Mouse (Mus musculus) MEL (cell line): ENCODE data around the gene C9. TPM values are rescaled to one million over a fixed set of nuclear protein-coding genes. Genes with fewer than 3 reads are reported as not detected.

Experiments used
- DNase-seq: peaks from one replicate; pipeline ENCODE4 v3.0.0; 2011; ENCODE audit warnings: low read depth, low spot score
- H3K27ac ChIP-seq: 2 replicates; pipeline ENCODE4 v1.5.1; 2012; ENCODE audit warnings: low read depth, mild to moderate bottlenecking, control low read depth, low read length, moderate library complexity; ENCODE audit not compliant: control insufficient read depth
- H3K27me3 ChIP-seq, 2 experiments: fragments of 150-350 bp in 1 of 2; sonication (generic) in 1 of 2; 2 replicates each; pipeline ENCODE4 v1.6.1; 2012; ENCODE audit warnings: low read length in 2 of 2, mild to moderate bottlenecking in 2 of 2, improper control_type of control experiment in 1 of 2, moderate library complexity in 1 of 2; ENCODE audit not compliant: insufficient read depth in 2 of 2, control insufficient read depth in 1 of 2
- H3K36me3 ChIP-seq, 2 experiments: 2 replicates each; pipeline ENCODE4 v1.6.1; 2012 to 2014; ENCODE audit warnings: low read length in 2 of 2, improper control_type of control experiment in 1 of 2, inconsistent platforms in 1 of 2, mild to moderate bottlenecking in 1 of 2; ENCODE audit not compliant: insufficient read depth in 2 of 2, control insufficient read depth in 1 of 2
- H3K4me1 ChIP-seq, 2 experiments: fragments of 150-350 bp in 1 of 2; sonication (generic) in 1 of 2; 2 replicates each; pipeline ENCODE4 v1.6.1; 2012; ENCODE audit warnings: low read length in 2 of 2, improper control_type of control experiment in 1 of 2, mild to moderate bottlenecking in 1 of 2; ENCODE audit not compliant: insufficient read depth in 2 of 2, control insufficient read depth in 1 of 2
- H3K4me3 ChIP-seq, 2 experiments: fragments of 150-350 bp in 1 of 2; sonication (generic) in 1 of 2; 2 replicates each; pipeline ENCODE4 v1.5.1; 2012; ENCODE audit warnings: low read depth in 2 of 2, low read length in 2 of 2, mild to moderate bottlenecking in 2 of 2, moderate library complexity in 2 of 2, control low read depth in 1 of 2, improper control_type of control experiment in 1 of 2; ENCODE audit not compliant: control insufficient read depth in 1 of 2, insufficient read depth in 1 of 2
- H3K79me2 ChIP-seq: 2 replicates; pipeline ENCODE4 v1.6.1; 2012; ENCODE audit warnings: mild to moderate bottlenecking, low read length, moderate library complexity; ENCODE audit not compliant: control insufficient read depth, poor library complexity, insufficient read depth
- H3K9ac ChIP-seq: 2 replicates; pipeline ENCODE4 v1.6.1; 2012; ENCODE audit warnings: low read depth, mild to moderate bottlenecking, control low read depth, low read length, moderate library complexity; ENCODE audit not compliant: control insufficient read depth, poor library complexity, severe bottlenecking
- H3K9me3 ChIP-seq: fragments of 150-350 bp; sonication (generic); replicated peaks from 2 replicates; pipeline ENCODE4 v1.6.1; 2012; ENCODE audit warnings: mild to moderate bottlenecking, low read length, improper control_type of control experiment, moderate library complexity; ENCODE audit not compliant: insufficient read depth
- BHLHE40 ChIP-seq: IDR thresholded peaks from 2 replicates; pipeline ENCODE4 v1.6.1; 2012; ENCODE audit warnings: low read depth, mild to moderate bottlenecking, inconsistent platforms, low read length, improper control_type of control experiment, borderline replicate concordance
- CHD1 ChIP-seq: IDR thresholded peaks from 2 replicates; pipeline ENCODE4 v1.6.1; 2012; ENCODE audit warnings: low read depth, mild to moderate bottlenecking, inconsistent platforms, low read length, improper control_type of control experiment
- CHD2 ChIP-seq: IDR thresholded peaks from 2 replicates; pipeline ENCODE4 v1.6.1; 2011; ENCODE audit warnings: low read length, improper control_type of control experiment
- E2F4 ChIP-seq: IDR thresholded peaks from 2 replicates; pipeline ENCODE4 v1.6.1; 2011; ENCODE audit warnings: low read depth, low read length, improper control_type of control experiment, borderline replicate concordance
- ELF1 ChIP-seq: IDR thresholded peaks from 2 replicates; pipeline ENCODE4 v1.6.1; 2014; ENCODE audit warnings: low read depth, mild to moderate bottlenecking, inconsistent platforms, low read length, improper control_type of control experiment, moderate library complexity
- EP300 ChIP-seq, 2 experiments: IDR thresholded peaks; 2 replicates each; pipeline ENCODE4 v1.6.1; 2011; ENCODE audit warnings: improper control_type of control experiment in 2 of 2, low read length in 2 of 2, low read depth in 1 of 2, mild to moderate bottlenecking in 1 of 2
- HCFC1 ChIP-seq: IDR thresholded peaks from 2 replicates; pipeline ENCODE4 v1.6.1; 2012; ENCODE audit warnings: low read depth, mild to moderate bottlenecking, inconsistent platforms, low read length, improper control_type of control experiment, moderate library complexity
- JUND ChIP-seq: IDR thresholded peaks from 2 replicates; pipeline ENCODE4 v1.6.1; 2011; ENCODE audit warnings: low read depth, mild to moderate bottlenecking, improper control_type of control experiment, low read length
- MAFK ChIP-seq: IDR thresholded peaks from 2 replicates; pipeline ENCODE4 v1.6.1; 2011; ENCODE audit warnings: low read depth, mild to moderate bottlenecking, low read length, improper control_type of control experiment, borderline replicate concordance
- MAX ChIP-seq: IDR thresholded peaks from 2 replicates; pipeline ENCODE4 v1.6.1; 2011; ENCODE audit warnings: low read length, improper control_type of control experiment
- MAZ ChIP-seq: IDR thresholded peaks from 2 replicates; pipeline ENCODE4 v1.6.1; 2012; ENCODE audit warnings: low read depth, mild to moderate bottlenecking, inconsistent platforms, low read length, improper control_type of control experiment
- MEF2A ChIP-seq: IDR thresholded peaks from 2 replicates; pipeline ENCODE4 v1.6.1; 2014; ENCODE audit warnings: low read depth, mild to moderate bottlenecking, inconsistent platforms, low read length, improper control_type of control experiment; ENCODE audit not compliant: poor library complexity, insufficient replicate concordance, severe bottlenecking; ENCODE audit errors: extremely low read depth
- MXI1 ChIP-seq: IDR thresholded peaks from 2 replicates; pipeline ENCODE4 v1.6.1; 2011; ENCODE audit warnings: mild to moderate bottlenecking, low read depth, low read length, improper control_type of control experiment
- MYB ChIP-seq: IDR thresholded peaks from 2 replicates; pipeline ENCODE4 v1.6.1; 2011; ENCODE audit warnings: mild to moderate bottlenecking, low read depth, low read length, improper control_type of control experiment
- MYC ChIP-seq: IDR thresholded peaks from 2 replicates; pipeline ENCODE4 v1.6.1; 2011; ENCODE audit warnings: low read depth, mild to moderate bottlenecking, low read length, improper control_type of control experiment, moderate library complexity
- NELFE ChIP-seq: IDR thresholded peaks from 2 replicates; pipeline ENCODE4 v1.6.1; 2011; ENCODE audit warnings: low read depth, low read length, improper control_type of control experiment
- NRF1 ChIP-seq: IDR thresholded peaks from 2 replicates; pipeline ENCODE4 v1.6.1; 2014; ENCODE audit warnings: low read depth, mild to moderate bottlenecking, inconsistent platforms, low read length, improper control_type of control experiment, moderate library complexity; ENCODE audit not compliant: poor library complexity, insufficient read depth, severe bottlenecking
- POLR2A ChIP-seq, 2 experiments: IDR thresholded peaks; 2 replicates each; pipeline ENCODE4 v1.6.1; 2011 to 2012; ENCODE audit warnings: low read length in 2 of 2, mild to moderate bottlenecking in 2 of 2, control low read depth in 1 of 2, improper control_type of control experiment in 1 of 2, low read depth in 1 of 2, moderate library complexity in 1 of 2; ENCODE audit not compliant: control insufficient read depth in 1 of 2, insufficient read depth in 1 of 2, poor library complexity in 1 of 2
- POLR2AphosphoS2 ChIP-seq: IDR thresholded peaks from 2 replicates; pipeline ENCODE4 v1.6.1; 2011; ENCODE audit warnings: low read length, improper control_type of control experiment
- POLR2AphosphoS5 ChIP-seq: IDR thresholded peaks from 2 replicates; pipeline ENCODE4 v1.6.1; 2012; ENCODE audit warnings: low read depth, borderline replicate concordance, mild to moderate bottlenecking, inconsistent platforms, low read length, moderate library complexity, mixed read lengths
- RAD21 ChIP-seq: IDR thresholded peaks from 2 replicates; pipeline ENCODE4 v1.6.1; 2011; ENCODE audit warnings: mild to moderate bottlenecking, low read depth, low read length, improper control_type of control experiment
- SMC3 ChIP-seq: IDR thresholded peaks from 2 replicates; pipeline ENCODE4 v1.6.1; 2011; ENCODE audit warnings: low read depth, low read length, improper control_type of control experiment
- TAL1 ChIP-seq: IDR thresholded peaks from 2 replicates; pipeline ENCODE4 v1.6.1; 2012; ENCODE audit warnings: mild to moderate bottlenecking, inconsistent platforms, low read length, moderate library complexity, mixed read lengths
- TBP ChIP-seq: IDR thresholded peaks from 2 replicates; pipeline ENCODE4 v1.8.0; 2011; ENCODE audit warnings: low read depth, low read length, improper control_type of control experiment
- USF2 ChIP-seq, 2 experiments: IDR thresholded peaks; 2 replicates each; pipeline ENCODE4 v1.6.1; 2011 to 2012; ENCODE audit warnings: improper control_type of control experiment in 2 of 2, low read length in 2 of 2, borderline replicate concordance in 1 of 2, inconsistent platforms in 1 of 2, low read depth in 1 of 2, mild to moderate bottlenecking in 1 of 2; ENCODE audit not compliant: insufficient read depth in 1 of 2
- ZC3H11A ChIP-seq: IDR thresholded peaks from 2 replicates; pipeline ENCODE4 v1.6.1; 2012; ENCODE audit warnings: low read depth, mild to moderate bottlenecking, inconsistent platforms, low read length, improper control_type of control experiment
- ZMIZ1 ChIP-seq: IDR thresholded peaks from 2 replicates; pipeline ENCODE4 v1.6.1; 2012; ENCODE audit warnings: low read depth, mild to moderate bottlenecking, inconsistent platforms, low read length, improper control_type of control experiment, moderate library complexity
- ZNF384 ChIP-seq: IDR thresholded peaks from 2 replicates; pipeline ENCODE4 v1.6.1; 2012; ENCODE audit warnings: low read depth, mild to moderate bottlenecking, inconsistent platforms, low read length, improper control_type of control experiment
- polyA plus RNA-seq, 2 experiments: library from polyadenylated mRNA; stranded (reverse) in 1 of 2; unstranded in 1 of 2; fragments of >175 nt in 1 of 2; fragments of >200 nt in 1 of 2; gene quantifications; 2 replicates each; pipeline versions ENCODE4 v1.2.1 to v1.2.4; 2012; ENCODE audit warnings: low replicate concordance in 2 of 2, low read depth in 1 of 2; ENCODE audit not compliant: insufficient read length in 2 of 2, insufficient read depth in 1 of 2, missing spikeins in 1 of 2
- total RNA-seq: library from RNA; depleted of rRNA; stranded (reverse); fragments of 300-350 nt; gene quantifications from 2 replicates; pipeline ENCODE4 v1.2.3, GENCODE M21; 2012

Gene C9
- total and polyA plus RNA-seq, 3 experiments: not detected

GRCm38 (mm10) chr15:6446181-6446580, 1.1 kb downstream of the C9 start:
- no peak overlapping the region for H3K9ac ChIP-seq
- peaks cover 3 to 4% of the 10 kb centered on the region in 2 experiments; a peak in 3 of 4 replicates for H3K27me3 ChIP-seq
- no peaks in the 10 kb centered on the region for H3K36me3 ChIP-seq
- H3K4me3 ChIP-seq: no peak overlapping the region
- TF ChIP-seq MAX: no peak
- no peak for TF ChIP-seq TAL1
- TF ChIP-seq POLR2A (IDR thresholded peaks at IDR 0.05; ENCODE audit: control insufficient read depth in 1 of 2, insufficient read depth in 1 of 2, low read depth in 1 of 2, low read length in 2 of 2, poor library complexity in 1 of 2): no peak
- TF ChIP-seq MYB: no peak
- TF ChIP-seq E2F4: no peak
- TF ChIP-seq ELF1: no peak
- TF ChIP-seq EP300 (IDR thresholded peaks at IDR 0.05; ENCODE audit: low read depth in 1 of 2, low read length in 2 of 2): no peak
- no peak for TF ChIP-seq NELFE
- TF ChIP-seq MYC: no peak
- no peak for TF ChIP-seq MXI1
- TF ChIP-seq HCFC1: no peak
- no peak for TF ChIP-seq CHD2
- no peak for TF ChIP-seq CHD1
- TF ChIP-seq POLR2AphosphoS5: no peak
- no peak for TF ChIP-seq ZC3H11A
- TF ChIP-seq JUND: no peak
- no peak for TF ChIP-seq TBP
- no peak for TF ChIP-seq MAZ
- no peak overlapping the region for H3K27ac ChIP-seq
- no peaks in the 10 kb centered on the region for H3K79me2 ChIP-seq
- no peaks in the 10 kb centered on the region for H3K9me3 ChIP-seq
- no peak for DNase-seq
- no peaks in the 10 kb centered on the region for H3K4me1 ChIP-seq

GRCm38 (mm10) chr15:6448892-6449291, 3.8 kb downstream of the C9 start:
- Histone ChIP-seq H3K36me3 (no peaks in the 10 kb centered on the region), H3K9ac (no peak overlapping the region), H3K9me3 (no peaks in the 10 kb centered on the region), H3K4me1 (no peaks in the 10 kb centered on the region), H3K27me3 (peaks cover 3 to 4% of the 10 kb centered on the region in 2 experiments; a peak in 3 of 4 replicates), H3K27ac (no peak overlapping the region), H3K79me2 (no peaks in the 10 kb centered on the region)
- no peak for DNase-seq
- no peak for TF ChIP-seq MXI1
- TF ChIP-seq NRF1: no peak
- no peak for TF ChIP-seq MYC
- no peak for TF ChIP-seq MEF2A
- TF ChIP-seq TBP: no peak
- no peak for TF ChIP-seq EP300 (IDR thresholded peaks at IDR 0.05; ENCODE audit: low read depth in 1 of 2, low read length in 2 of 2)
- TF ChIP-seq BHLHE40: no peak
- TF ChIP-seq POLR2AphosphoS2: no peak
- no peak for TF ChIP-seq ZMIZ1
- no peak for TF ChIP-seq CHD1
- TF ChIP-seq ELF1: no peak
- TF ChIP-seq RAD21: no peak
- TF ChIP-seq USF2 (IDR thresholded peaks at IDR 0.05; ENCODE audit: borderline replicate concordance in 1 of 2, insufficient read depth in 1 of 2, low read depth in 1 of 2, low read length in 2 of 2): no peak
- no peak for TF ChIP-seq JUND
- no peak for TF ChIP-seq MAFK
- no peak for TF ChIP-seq POLR2A (IDR thresholded peaks at IDR 0.05; ENCODE audit: control insufficient read depth in 1 of 2, insufficient read depth in 1 of 2, low read depth in 1 of 2, low read length in 2 of 2, poor library complexity in 1 of 2)
- TF ChIP-seq SMC3: no peak
- no peak for TF ChIP-seq ZC3H11A
- TF ChIP-seq ZNF384: no peak
- TF ChIP-seq, all 39 proteins: peak for 0
- H3K4me3 ChIP-seq: no peak overlapping the region
